Mouse (Mus musculus): ENCODE measurements at regions not wholly inside any gene's neighbourhood (a gene's known extent, or its start where the extent isn't known, plus 50 kb on each side); places are given as distances from the start of the nearest gene placed in this dataset.

- TF ChIP-seq CTCF (IDR thresholded peaks at IDR 0.05; ENCODE audit: low read depth) (no peak), EP300 (IDR thresholded peaks at IDR 0.05; ENCODE audit: low read depth) (no peak)
Measured at GRCm38 (mm10) chr14:15603954-15604523, 165.3 kb upstream of the Lrrc3b start.
